Mouse (Mus musculus) lung, embryonic 14.5 days (tissue): Measurements from ENCODE around the gene Tpcn2. TPM values are rescaled to one million over a fixed set of nuclear protein-coding genes. Genes with fewer than 3 reads are reported as not detected.
A peak's percentile ranks its signal among the peaks of the same experiment; 100 is the strongest.

ENCODE experiments used
- ATAC-seq: fragments of 200-750 bp; cut with Nextera tagmentation; 2 replicates; pipeline ENCODE4 v1.8.0; 2017; ENCODE audit warnings: mild to moderate bottlenecking, moderate TSS enrichment, moderate library complexity; ENCODE audit not compliant: insufficient read depth
- DNase-seq: peaks from one replicate; pipeline ENCODE4 v3.0.0-alpha.2; 2015
- H3K27ac ChIP-seq: fragments of 300-500 bp; sonication (generic); 2 replicates; pipeline ENCODE4 v1.5.1; 2014; ENCODE audit warnings: low read depth, mild to moderate bottlenecking, moderate library complexity
- H3K27me3 ChIP-seq: fragments of 300-500 bp; sonication (generic); 2 replicates; pipeline ENCODE4 v1.6.1; 2014; ENCODE audit warnings: low read length, control low read depth; ENCODE audit not compliant: insufficient read depth
- H3K36me3 ChIP-seq: fragments of 300-500 bp; sonication (generic); 2 replicates; pipeline ENCODE4 v1.6.1; 2014; ENCODE audit warnings: control low read depth; ENCODE audit not compliant: insufficient read depth
- H3K4me1 ChIP-seq: fragments of 300-500 bp; sonication (generic); 2 replicates; pipeline ENCODE4 v1.6.1; 2014; ENCODE audit warnings: antibody characterized with exemption, control low read depth; ENCODE audit not compliant: insufficient read depth
- H3K4me2 ChIP-seq: fragments of 300-500 bp; sonication (generic); 2 replicates; pipeline ENCODE4 v1.6.1; 2014; ENCODE audit warnings: mild to moderate bottlenecking
- H3K4me3 ChIP-seq: fragments of 300-500 bp; sonication (generic); 2 replicates; pipeline ENCODE4 v1.5.1; 2014; ENCODE audit warnings: low read depth, low read length
- H3K9ac ChIP-seq: fragments of 300-500 bp; sonication (generic); 2 replicates; pipeline ENCODE4 v1.6.1; 2014
- H3K9me3 ChIP-seq: fragments of 300-500 bp; sonication (generic); 2 replicates; pipeline ENCODE4 v1.6.1; 2016; ENCODE audit warnings: low read depth, low read length, control low read depth
- CTCF ChIP-seq: IDR thresholded peaks from 2 replicates; pipeline ENCODE4 v1.5.1; 2016; ENCODE audit warnings: antibody characterized with exemption, low read depth
- WGBS: fragments of 180-500 bp; shearing (Covaris S2); extraction: QIAGEN DNeasy Blood & Tissue Kit; methylation state at CpG from one replicate; pipeline ENCODE4 v1.1.7; 2014; 5-methylcytosine and 5-hydroxymethylcytosine counted together
- polyA plus RNA-seq: library from polyadenylated mRNA; unstranded; fragments of >200 nt; fragmentation: Nextera tagmentation; extraction: Ambion mirVana; gene quantifications from 2 replicates; pipeline ENCODE4 v1.2.1, GENCODE M21; 2014

Gene Tpcn2
- polyA plus RNA-seq, 1 experiment from 2014 or later = 3.6 TPM

DNA sequence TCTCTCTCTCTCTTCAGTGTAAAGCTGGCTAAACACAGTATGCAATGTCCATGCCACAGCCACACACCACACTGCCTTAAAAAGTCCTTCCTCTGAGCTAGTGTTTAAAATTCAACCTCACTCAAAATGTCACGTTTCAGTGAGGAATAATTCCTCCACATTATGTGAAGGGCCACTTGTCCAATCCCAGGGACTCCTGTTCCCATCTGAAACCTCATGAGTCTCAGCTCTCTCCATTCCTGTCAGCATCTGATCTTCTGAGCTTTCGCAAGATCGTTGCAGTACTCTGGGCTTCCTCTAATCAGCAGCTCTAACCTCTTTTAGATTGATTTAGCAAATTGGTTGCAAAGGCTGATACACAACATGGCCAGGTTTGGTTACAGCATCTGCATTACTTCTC lies 144.2 kb downstream of the Tpcn2 start:
- Histone ChIP-seq H3K27ac (no peak overlapping the region), H3K27me3 (no peaks in the 10 kb centered on the region), H3K4me3 (no peak overlapping the region), H3K9ac (no peak overlapping the region), H3K4me1 (no peaks in the 10 kb centered on the region), H3K4me2 (no peak overlapping the region), H3K9me3 (no peaks in the 10 kb centered on the region), H3K36me3 (no peaks in the 10 kb centered on the region)
- 79% methylated on average over 3 of the region's 3 CpGs for WGBS
- TF ChIP-seq CTCF = no peak
- DNase-seq (no peak), ATAC-seq (no peak)

DNA sequence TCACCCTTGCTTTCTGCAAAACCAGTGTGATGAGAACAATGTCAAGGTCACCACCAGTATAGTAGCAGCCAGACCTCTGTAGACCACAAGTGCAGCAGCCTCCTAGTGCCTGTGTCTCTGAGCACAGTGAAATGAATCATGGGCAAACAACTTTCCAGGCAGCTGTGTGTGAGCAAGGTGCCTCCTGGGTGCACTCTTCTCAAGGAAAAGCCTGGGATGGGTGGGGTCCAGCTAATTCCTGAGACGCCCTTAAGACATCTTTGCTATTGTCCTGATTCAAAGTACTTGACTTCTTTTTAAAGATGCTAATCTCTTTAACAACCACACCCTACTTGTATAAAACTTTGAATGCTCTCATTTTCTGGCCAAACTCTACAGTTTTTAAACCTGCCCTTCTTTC lies 144.7 kb downstream of the Tpcn2 start:
- Histone ChIP-seq H3K27ac (no peak overlapping the region), H3K4me1 (no peaks in the 10 kb centered on the region), H3K36me3 (no peaks in the 10 kb centered on the region), H3K9ac (no peak overlapping the region), H3K9me3 (no peaks in the 10 kb centered on the region), H3K27me3 (no peaks in the 10 kb centered on the region), H3K4me2 (no peak overlapping the region), H3K4me3 (no peak overlapping the region)
- DNase-seq (no peak), ATAC-seq (no peak)
- no peak for TF ChIP-seq CTCF
- 76% methylated on average over 1 of the region's 1 CpGs for whole genome bisulfite sequencing

DNA sequence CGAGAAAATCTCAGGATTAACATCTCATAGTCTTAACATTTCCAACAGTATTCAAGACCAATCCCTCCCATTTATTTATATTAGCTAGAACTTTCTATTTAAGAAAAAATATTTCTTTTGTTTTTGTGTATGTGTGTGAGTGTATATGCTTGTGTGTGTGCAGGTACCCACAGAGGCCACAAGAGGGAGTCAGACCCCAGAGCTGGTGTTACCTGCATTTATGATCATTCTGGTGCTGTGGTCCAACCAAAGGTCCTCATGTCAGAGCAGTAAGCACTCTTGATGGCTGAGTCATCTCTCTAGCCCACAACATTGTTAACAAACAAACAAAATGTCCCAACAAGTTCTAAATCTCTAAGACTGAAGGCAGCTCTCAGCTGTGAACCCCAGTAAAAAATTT lies 145.9 kb downstream of the Tpcn2 start:
- no peak overlapping the region for H3K4me2 ChIP-seq
- no peak overlapping the region for H3K9ac ChIP-seq
- H3K9me3 ChIP-seq = no peaks in the 10 kb centered on the region
- H3K27me3 ChIP-seq = no peaks in the 10 kb centered on the region
- DNase-seq (no peak), ATAC-seq (no peak)
- H3K4me1 ChIP-seq = no peaks in the 10 kb centered on the region
- no peaks in the 10 kb centered on the region for H3K36me3 ChIP-seq
- H3K4me3 ChIP-seq = no peak overlapping the region
- H3K27ac ChIP-seq = no peak overlapping the region
- 85% methylated on average over 1 of the region's 1 CpGs for whole genome bisulfite sequencing
- peak; percentile 21; the same call in 1 of the 2 replicates for TF ChIP-seq CTCF

DNA sequence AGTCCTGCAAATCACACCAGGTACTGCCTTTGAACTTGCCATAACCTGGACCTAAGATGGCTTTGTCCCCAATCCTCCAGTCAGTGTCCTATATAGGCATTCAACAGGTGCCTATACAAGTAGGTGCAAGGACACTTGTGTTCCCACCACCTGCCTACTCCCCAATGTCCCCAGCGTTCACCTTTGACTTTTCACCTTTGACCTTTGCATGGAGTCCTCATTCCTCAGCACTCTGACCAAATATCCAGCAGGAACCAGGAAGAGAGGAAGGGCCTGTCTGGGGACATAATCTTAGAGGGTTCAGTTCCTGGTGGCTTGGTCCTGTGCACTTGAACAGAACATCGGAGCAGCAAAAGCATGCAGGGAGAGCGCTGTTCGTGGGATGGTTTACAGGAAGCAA lies 147.0 kb downstream of the Tpcn2 start:
- ATAC-seq = no peak
- TF ChIP-seq CTCF = no peak
- no peak overlapping the region for H3K4me3 ChIP-seq
- no peaks in the 10 kb centered on the region for H3K4me1 ChIP-seq
- WGBS = 80% methylated on average over 4 of the region's 4 CpGs
- no peaks in the 10 kb centered on the region for H3K9me3 ChIP-seq
- no peaks in the 10 kb centered on the region for H3K36me3 ChIP-seq
- DNase-seq = no peak
- no peak overlapping the region for H3K4me2 ChIP-seq
- no peak overlapping the region for H3K27ac ChIP-seq
- H3K27me3 ChIP-seq = no peaks in the 10 kb centered on the region
- no peak overlapping the region for H3K9ac ChIP-seq

Other genes starting within 250 kb of the Tpcn2 start
- 0.58 and 0.93 TPM in 2 replicates for gene 1810010D01Rik, start 75.9 kb downstream of the Tpcn2 start, polyA plus RNA-seq
- 0.55 and 1.0 TPM in 2 replicates for gene Mrgprf, start 16.8 kb upstream of the Tpcn2 start, polyA plus RNA-seq
- 0.05 TPM in 1 of 2 replicates, not detected in the other for gene Mrgprd, start 30.8 kb upstream of the Tpcn2 start, polyA plus RNA-seq